Mouse (Mus musculus) hindbrain, embryonic 16.5 days (tissue): ENCODE measurements at regions not wholly inside any gene's neighbourhood (a gene's known extent, or its start where the extent isn't known, plus 50 kb on each side); places are given as distances from the start of the nearest gene placed in this dataset.
A peak's percentile ranks its signal among the peaks of the same experiment; 100 is the strongest.

Source experiments
- ATAC-seq: fragments of 200-750 bp; cut with Nextera tagmentation; 2 replicates; pipeline ENCODE4 v1.8.0; 2017; ENCODE audit warnings: moderate TSS enrichment, moderate library complexity
- H3K27ac ChIP-seq: fragments of 300-500 bp; sonication (generic); 2 replicates; pipeline ENCODE4 v1.5.1; 2014; ENCODE audit warnings: low read depth, mild to moderate bottlenecking, control low read depth, low read length, moderate library complexity
- H3K27me3 ChIP-seq: fragments of 300-500 bp; sonication (generic); replicated peaks from 2 replicates; pipeline ENCODE4 v1.6.1; 2014; ENCODE audit warnings: low read length; ENCODE audit not compliant: control insufficient read depth, insufficient read depth
- H3K36me3 ChIP-seq: fragments of 300-500 bp; sonication (generic); 2 replicates; pipeline ENCODE4 v1.6.1; 2014; ENCODE audit warnings: mild to moderate bottlenecking, low read length, moderate library complexity, mixed read lengths; ENCODE audit not compliant: control insufficient read depth, insufficient read depth
- H3K4me1 ChIP-seq: fragments of 300-500 bp; sonication (generic); 2 replicates; pipeline ENCODE4 v1.6.1; 2014; ENCODE audit warnings: low read depth, low read length; ENCODE audit not compliant: control insufficient read depth, insufficient read depth
- H3K4me2 ChIP-seq: fragments of 300-500 bp; sonication (generic); 2 replicates; pipeline ENCODE4 v1.6.1; 2014; ENCODE audit warnings: mild to moderate bottlenecking, low read length, control low read depth, moderate library complexity
- H3K4me3 ChIP-seq: fragments of 300-500 bp; sonication (generic); 2 replicates; pipeline ENCODE4 v1.5.1; 2014; ENCODE audit warnings: mild to moderate bottlenecking, low read length, control low read depth, moderate library complexity
- H3K9ac ChIP-seq: fragments of 300-500 bp; sonication (generic); 2 replicates; pipeline ENCODE4 v1.6.1; 2014; ENCODE audit warnings: low read depth, mild to moderate bottlenecking, control low read depth, low read length, moderate library complexity
- H3K9me3 ChIP-seq: fragments of 300-500 bp; sonication (generic); 2 replicates; pipeline ENCODE4 v1.6.1; 2014; ENCODE audit warnings: mild to moderate bottlenecking, low read length, moderate library complexity; ENCODE audit not compliant: control insufficient read depth
- WGBS: fragments of 180-500 bp; shearing (Covaris S2); extraction: QIAGEN DNeasy Blood & Tissue Kit; methylation state at CpG from one replicate; pipeline ENCODE4 v1.1.7; 2014; 5-methylcytosine and 5-hydroxymethylcytosine counted together

DNA sequence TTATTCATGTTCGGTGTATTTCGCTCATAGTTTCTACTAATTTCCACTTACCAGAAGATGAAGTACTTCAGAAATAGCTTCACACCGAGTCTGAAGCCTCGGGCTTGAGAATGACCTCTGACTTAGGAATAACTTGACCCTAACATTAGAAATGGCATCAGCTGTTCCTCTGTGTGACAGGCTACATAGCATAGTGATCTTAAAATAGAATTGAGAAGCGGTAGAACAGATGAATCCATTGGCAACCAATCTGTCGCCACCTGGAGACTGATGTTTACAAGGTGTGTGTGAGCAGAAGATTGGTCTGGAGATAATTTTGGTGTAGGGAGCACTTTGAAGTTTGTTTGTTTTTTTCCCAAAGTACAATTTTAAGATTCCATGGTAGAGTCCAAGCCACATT is 60.9 kb upstream of the Ahi1 start:
- Histone ChIP-seq H3K4me3 (no peak overlapping the region), H3K9ac (no peak overlapping the region), H3K27ac (no peak overlapping the region), H3K4me2 (no peak overlapping the region), H3K9me3 (no peaks in the 10 kb centered on the region), H3K4me1 (no peaks in the 10 kb centered on the region), H3K27me3 (no peaks in the 10 kb centered on the region), H3K36me3 (no peaks in the 10 kb centered on the region)
- WGBS: 86% methylated on average over 6 of the region's 6 CpGs
- ATAC-seq: no peak

DNA sequence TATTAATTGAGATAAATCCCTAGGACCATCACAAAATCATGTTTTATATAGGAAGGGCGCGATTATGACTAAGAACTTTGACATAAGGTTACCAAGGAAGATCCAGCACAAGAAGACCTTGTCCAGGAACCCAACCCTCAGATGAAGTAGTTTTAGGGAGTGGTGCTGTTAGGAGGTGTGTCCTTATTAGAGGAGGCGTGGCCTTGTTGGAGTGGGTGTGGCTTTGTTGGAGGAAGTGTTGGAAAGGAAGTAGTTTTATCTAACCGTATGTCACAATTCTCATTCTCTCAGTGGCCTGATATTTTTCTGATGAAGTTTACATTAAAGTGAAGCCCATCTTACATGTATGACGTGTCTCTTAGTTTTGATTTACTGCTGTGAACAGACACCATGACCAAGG is 68.7 kb upstream of the Ahi1 start:
- H3K9me3 ChIP-seq: no peaks in the 10 kb centered on the region
- no peak overlapping the region for H3K4me2 ChIP-seq
- no peaks in the 10 kb centered on the region for H3K27me3 ChIP-seq
- no peak overlapping the region for H3K4me3 ChIP-seq
- ATAC-seq: no peak
- H3K36me3 ChIP-seq: no peaks in the 10 kb centered on the region
- no peaks in the 10 kb centered on the region for H3K4me1 ChIP-seq
- H3K9ac ChIP-seq: no peak overlapping the region
- WGBS: 93% methylated on average over 5 of the region's 5 CpGs
- H3K27ac ChIP-seq: no peak overlapping the region

DNA sequence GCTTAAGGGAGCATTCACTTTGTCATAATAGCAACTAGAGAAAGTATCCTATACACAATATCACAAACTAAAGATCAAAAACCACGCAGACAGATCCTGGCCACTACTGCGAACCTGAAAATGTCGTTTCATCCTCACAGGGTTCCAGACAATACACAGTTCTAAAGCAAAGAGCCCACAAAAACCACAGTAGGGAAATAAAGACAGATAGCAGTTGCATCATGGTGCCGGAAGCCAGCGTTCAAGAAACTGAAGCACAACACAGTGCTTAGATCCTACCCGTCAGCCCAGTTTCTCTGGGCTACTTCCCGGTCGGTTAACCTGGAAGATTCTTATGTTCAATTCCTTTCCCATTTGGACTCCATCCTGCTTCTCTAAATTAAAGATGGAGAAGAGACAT is 69.7 kb upstream of the Ahi1 start:
- no peaks in the 10 kb centered on the region for H3K4me1 ChIP-seq
- H3K36me3 ChIP-seq: no peaks in the 10 kb centered on the region
- no peaks in the 10 kb centered on the region for H3K9me3 ChIP-seq
- no peak overlapping the region for H3K27ac ChIP-seq
- H3K4me2 ChIP-seq: no peak overlapping the region
- H3K27me3 ChIP-seq: no peaks in the 10 kb centered on the region
- no peak overlapping the region for H3K4me3 ChIP-seq
- 89% methylated on average over 8 of the region's 8 CpGs for WGBS
- ATAC-seq: no peak
- H3K9ac ChIP-seq: no peak overlapping the region

DNA sequence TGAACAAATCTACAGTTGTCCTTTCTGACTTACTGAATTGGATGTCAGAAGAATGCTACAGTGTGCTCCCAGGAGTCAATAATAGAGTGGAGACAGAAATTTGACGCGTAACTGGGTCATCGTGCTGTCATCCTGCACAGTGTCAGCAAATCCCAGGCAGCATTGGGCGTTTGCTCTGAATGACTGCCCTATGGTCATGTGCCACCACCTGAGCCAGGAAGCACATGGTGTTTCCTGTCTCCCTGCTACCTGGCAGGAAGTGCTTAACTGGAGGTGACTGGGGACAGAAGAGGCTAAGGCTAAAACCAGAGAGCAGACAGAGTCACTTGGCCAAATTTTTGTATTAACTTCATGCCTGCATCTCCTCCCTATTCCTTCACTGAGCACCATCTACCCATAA is 72.1 kb upstream of the Ahi1 start:
- WGBS: 86% methylated on average over 4 of the region's 4 CpGs
- Histone ChIP-seq H3K36me3 (no peaks in the 10 kb centered on the region), H3K27ac (no peak overlapping the region), H3K4me1 (no peaks in the 10 kb centered on the region), H3K4me2 (no peak overlapping the region), H3K27me3 (no peaks in the 10 kb centered on the region), H3K9me3 (no peaks in the 10 kb centered on the region), H3K4me3 (no peak overlapping the region), H3K9ac (no peak overlapping the region)
- ATAC-seq: no peak

DNA sequence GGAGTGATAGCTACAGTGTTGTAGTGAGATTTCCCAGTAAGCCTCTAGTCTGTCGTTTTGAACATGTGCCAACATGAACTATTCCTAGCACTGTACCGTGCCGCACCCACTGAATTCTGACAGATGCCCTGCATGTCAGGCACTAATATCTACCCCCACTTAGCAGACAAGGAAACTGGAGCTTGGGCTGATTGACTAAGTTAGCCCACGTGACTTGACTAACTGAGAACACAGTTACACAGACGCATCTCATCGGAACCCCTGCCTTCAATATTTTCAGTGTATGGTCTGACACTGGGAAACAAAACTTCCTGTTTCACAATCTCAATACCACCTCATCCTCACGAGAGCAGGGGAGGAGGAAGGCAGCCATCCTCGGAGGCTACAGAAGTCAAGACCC is 72.9 kb upstream of the Ahi1 start:
- no peak overlapping the region for H3K9ac ChIP-seq
- no peak for ATAC-seq
- WGBS: 78% methylated on average over 8 of the region's 8 CpGs
- H3K36me3 ChIP-seq: no peaks in the 10 kb centered on the region
- no peak overlapping the region for H3K4me3 ChIP-seq
- H3K4me1 ChIP-seq: no peaks in the 10 kb centered on the region
- no peaks in the 10 kb centered on the region for H3K9me3 ChIP-seq
- no peak overlapping the region for H3K4me2 ChIP-seq
- no peak overlapping the region for H3K27ac ChIP-seq
- H3K27me3 ChIP-seq: no peaks in the 10 kb centered on the region

DNA sequence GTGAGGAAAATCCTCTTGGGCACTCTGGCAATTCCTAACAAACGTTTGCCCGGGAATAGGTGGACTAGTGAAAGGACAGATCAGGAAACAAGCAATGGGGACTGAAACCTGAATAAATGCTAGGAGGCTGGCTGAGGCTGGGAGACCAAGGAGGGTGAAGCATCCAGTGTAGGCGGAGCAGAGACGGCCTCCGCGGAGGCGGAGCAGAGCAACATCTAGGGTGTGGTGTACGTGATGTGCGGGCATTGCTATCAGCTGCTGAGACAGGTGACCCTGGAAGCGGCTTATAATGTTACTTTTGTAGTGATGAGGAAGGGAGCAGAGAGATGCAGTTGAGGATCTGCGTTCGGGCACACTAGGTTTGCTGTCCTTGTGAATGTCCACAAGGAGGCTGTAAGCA is 85.3 kb upstream of the Ahi1 start:
- Histone ChIP-seq H3K9me3 (no peaks in the 10 kb centered on the region), H3K4me1 (no peaks in the 10 kb centered on the region), H3K27ac (no peak overlapping the region), H3K27me3 (no peaks in the 10 kb centered on the region), H3K4me2 (no peak overlapping the region), H3K36me3 (no peaks in the 10 kb centered on the region), H3K4me3 (no peak overlapping the region), H3K9ac (no peak overlapping the region)
- no peak for ATAC-seq
- WGBS: 89% methylated on average over 12 of the region's 12 CpGs

DNA sequence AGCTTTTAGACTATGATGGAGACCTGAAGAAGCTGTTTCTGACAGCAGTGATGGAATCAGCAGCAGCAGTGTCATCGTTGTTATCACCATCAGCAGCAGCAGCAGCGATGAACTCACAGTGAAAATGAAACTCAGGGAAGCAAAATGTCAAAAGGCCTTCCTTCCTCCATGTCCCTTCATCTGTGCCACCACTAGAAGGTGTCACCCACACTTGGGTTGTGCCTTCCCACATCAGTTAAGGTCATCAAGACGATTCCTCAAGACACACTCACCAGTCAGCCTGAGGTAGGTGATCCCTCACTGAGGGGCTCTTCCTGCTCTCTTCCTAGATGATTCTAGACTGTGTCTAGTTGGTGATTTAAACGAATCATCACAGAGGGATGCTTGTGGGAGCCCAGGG is 87.3 kb upstream of the Ahi1 start:
- no peak overlapping the region for H3K4me2 ChIP-seq
- no peak overlapping the region for H3K4me3 ChIP-seq
- no peaks in the 10 kb centered on the region for H3K4me1 ChIP-seq
- ATAC-seq: no peak
- no peaks in the 10 kb centered on the region for H3K9me3 ChIP-seq
- no peak overlapping the region for H3K9ac ChIP-seq
- no peak overlapping the region for H3K27ac ChIP-seq
- H3K36me3 ChIP-seq: no peaks in the 10 kb centered on the region
- H3K27me3 ChIP-seq: no peaks in the 10 kb centered on the region
- WGBS: 85% methylated on average over 4 of the region's 4 CpGs

DNA sequence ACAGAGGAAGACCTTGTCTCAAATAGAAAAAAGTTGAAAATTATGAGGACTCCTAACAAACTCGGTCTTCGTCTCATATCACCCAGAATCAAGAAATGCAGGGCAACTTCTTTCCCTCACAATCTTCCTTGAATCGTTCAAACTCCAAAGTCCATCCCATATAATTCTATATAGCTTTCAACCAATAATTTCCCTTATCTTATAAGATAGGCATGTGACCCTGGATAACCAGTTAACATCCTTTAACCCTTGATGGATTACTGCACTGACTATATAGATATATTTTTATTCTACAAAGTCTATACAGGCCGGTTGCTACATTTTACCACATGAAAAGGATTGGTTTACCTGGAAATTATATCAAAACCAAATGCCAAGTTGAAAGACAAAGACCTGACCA is 94.9 kb upstream of the Ahi1 start:
- Histone ChIP-seq H3K4me3 (no peak overlapping the region), H3K27me3 (no peaks in the 10 kb centered on the region), H3K4me2 (no peak overlapping the region), H3K9ac (no peak overlapping the region), H3K36me3 (no peaks in the 10 kb centered on the region), H3K4me1 (peaks cover 7% of the 10 kb centered on the region; the same call in 1 of the 2 replicates), H3K27ac (no peak overlapping the region), H3K9me3 (no peaks in the 10 kb centered on the region)
- WGBS: 97% methylated on average over 4 of the region's 4 CpGs
- no peak for ATAC-seq

DNA sequence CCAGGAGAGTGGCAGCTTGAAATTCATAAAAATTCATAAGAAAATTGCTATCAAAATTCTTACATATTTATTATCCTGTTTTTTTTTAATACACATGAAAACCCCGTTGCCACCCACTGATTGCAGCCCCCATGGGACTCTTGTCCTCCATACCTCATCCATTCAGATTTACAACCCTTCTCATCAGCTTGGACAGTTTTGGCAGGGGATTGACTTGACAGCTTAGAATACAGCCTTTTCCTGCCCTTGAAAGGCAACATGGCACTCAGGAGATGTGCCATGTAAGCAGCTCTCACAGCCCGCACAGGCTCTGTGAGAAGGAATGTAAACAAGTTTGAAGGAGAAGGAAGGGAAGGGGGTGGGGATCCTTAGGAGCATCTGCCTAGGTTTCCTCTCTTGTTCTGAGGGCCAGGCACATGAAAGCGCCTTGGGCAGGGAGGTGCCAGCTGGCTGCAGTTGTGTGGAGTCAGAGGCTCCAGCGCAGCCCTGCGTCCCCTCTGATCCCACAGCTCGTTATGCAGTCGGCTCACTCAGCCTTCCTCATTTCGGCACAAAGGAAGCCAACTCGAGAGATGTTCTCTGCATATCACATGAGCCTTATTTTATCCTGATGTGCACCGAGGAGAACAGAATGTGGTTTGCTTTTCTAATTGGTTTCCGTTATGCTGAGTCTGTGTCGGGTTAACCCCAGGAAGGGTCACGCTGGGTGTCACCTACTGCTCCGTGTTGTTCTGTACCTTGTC is 97.6 kb upstream of the Ahi1 start:
- 15% methylated on average over 14 of the region's 14 CpGs for WGBS

More for the DNA sequence above, 97.6 kb upstream of the Ahi1 start:
- peak overlapping the region; percentile 77 for H3K27ac ChIP-seq
- no peaks in the 10 kb centered on the region for H3K9me3 ChIP-seq
- H3K36me3 ChIP-seq: no peaks in the 10 kb centered on the region
- ATAC-seq: peak; percentile 96
- peaks cover 7% of the 10 kb centered on the region; the same call in 1 of the 2 replicates for H3K4me1 ChIP-seq
- H3K9ac ChIP-seq: peak overlapping the region; percentile 5; the same call in 1 of the 2 replicates
- H3K27me3 ChIP-seq: no peaks in the 10 kb centered on the region
- peak overlapping the region; percentile 17; the same call in 1 of the 2 replicates for H3K4me3 ChIP-seq
- peak overlapping the region; percentile 42 for H3K4me2 ChIP-seq
